Mouse (Mus musculus): ENCODE measurements around the gene Efcab10. TPM values are rescaled to one million over a fixed set of nuclear protein-coding genes. Genes with fewer than 3 reads are reported as not detected.

Efcab10 gene
- polyA plus RNA-seq, 1 experiment from 2014 or later, result 0.96 TPM

GRCm38 (mm10) chr12:33424329-33424728 lies 29.7 kb downstream of the Efcab10 start:
- no peak overlapping the region for H3K4me2 ChIP-seq (ENCODE audit: low read length)
- H3K27ac ChIP-seq, result no peak overlapping the region
- H3K36me3 ChIP-seq (ENCODE audit: insufficient read depth, low read length), result no peaks in the 10 kb centered on the region
- TF ChIP-seq CTCF (IDR thresholded peaks at IDR 0.05; ENCODE audit: low read depth), result peak; percentile 80
- H3K4me1 ChIP-seq (replicated peaks; ENCODE audit: insufficient read depth, low read length), result no peaks in the 10 kb centered on the region
- no peaks in the 10 kb centered on the region for H3K9me3 ChIP-seq (replicated peaks; ENCODE audit: low read length)
- peak; percentile 68 for DNase-seq (ENCODE audit: low spot score)
- 30% methylated on average over 3 of the region's 3 CpGs for WGBS
- no peak overlapping the region for H3K4me3 ChIP-seq (replicated peaks; ENCODE audit: low read depth, low read length)
- no peak for ATAC-seq (replicated peaks; ENCODE audit: low FRiP score, low read depth)
- H3K9ac ChIP-seq (ENCODE audit: low read depth, low read length), result no peak overlapping the region
- no peaks in the 10 kb centered on the region for H3K27me3 ChIP-seq (ENCODE audit: insufficient read depth, low read length)

- peaks cover 5% of the 10 kb centered on the region; the same call in 1 of the 2 replicates for H3K4me1 ChIP-seq (replicated peaks; ENCODE audit: insufficient read depth, low read length)
- no peak overlapping the region for H3K9ac ChIP-seq (ENCODE audit: low read depth, low read length)
- no peaks in the 10 kb centered on the region for H3K27me3 ChIP-seq (ENCODE audit: insufficient read depth, low read length)
- no peaks in the 10 kb centered on the region for H3K9me3 ChIP-seq (replicated peaks; ENCODE audit: low read length)
- no peak overlapping the region for H3K27ac ChIP-seq
- ATAC-seq (replicated peaks; ENCODE audit: low FRiP score, low read depth) (no peak), DNase-seq (ENCODE audit: low spot score) (no peak)
- H3K4me3 ChIP-seq (replicated peaks; ENCODE audit: low read depth, low read length), result no peak overlapping the region
- TF ChIP-seq CTCF (IDR thresholded peaks at IDR 0.05; ENCODE audit: low read depth), result no peak
- no peak overlapping the region for H3K4me2 ChIP-seq (ENCODE audit: low read length)
- H3K36me3 ChIP-seq (ENCODE audit: insufficient read depth, low read length), result no peaks in the 10 kb centered on the region
- 25% methylated on average over 3 of the region's 3 CpGs for WGBS
Measured at GRCm38 (mm10) chr12:33427293-33427692, 32.6 kb downstream of the Efcab10 start.

- Histone ChIP-seq H3K27me3 (ENCODE audit: insufficient read depth, low read length) (no peaks in the 10 kb centered on the region), H3K4me2 (ENCODE audit: low read length) (no peak overlapping the region), H3K36me3 (ENCODE audit: insufficient read depth, low read length) (no peaks in the 10 kb centered on the region), H3K9me3 (replicated peaks; ENCODE audit: low read length) (no peaks in the 10 kb centered on the region), H3K27ac (no peak overlapping the region), H3K9ac (ENCODE audit: low read depth, low read length) (no peak overlapping the region), H3K4me3 (replicated peaks; ENCODE audit: low read depth, low read length) (no peak overlapping the region), H3K4me1 (replicated peaks; ENCODE audit: insufficient read depth, low read length) (peaks cover 5% of the 10 kb centered on the region; the same call in 1 of the 2 replicates)
- ATAC-seq (replicated peaks; ENCODE audit: low FRiP score, low read depth) (no peak), DNase-seq (ENCODE audit: low spot score) (no peak)
- TF ChIP-seq CTCF (IDR thresholded peaks at IDR 0.05; ENCODE audit: low read depth), result no peak
- WGBS, result 78% methylated on average over 2 of the region's 2 CpGs
Measured at GRCm38 (mm10) chr12:33427726-33428125, 33.1 kb downstream of the Efcab10 start.

- under 1% methylated on average over 66 of the region's 66 CpGs for WGBS
- peak; percentile 96 for DNase-seq (ENCODE audit: low spot score)
- Histone ChIP-seq H3K4me1 (replicated peaks; ENCODE audit: insufficient read depth, low read length) (peaks cover 5% of the 10 kb centered on the region; the same call in 1 of the 2 replicates), H3K27me3 (ENCODE audit: insufficient read depth, low read length) (no peaks in the 10 kb centered on the region), H3K9ac (ENCODE audit: low read depth, low read length) (peak within 1 kb of the TSS; percentile 88), H3K9me3 (replicated peaks; ENCODE audit: low read length) (no peaks in the 10 kb centered on the region), H3K4me2 (ENCODE audit: low read length) (peak within 1 kb of the TSS; percentile 83), H3K27ac (peak within 1 kb of the TSS; percentile 79), H3K4me3 (replicated peaks; ENCODE audit: low read depth, low read length) (peak within 1 kb of the TSS; percentile 100), H3K36me3 (ENCODE audit: insufficient read depth, low read length) (no peaks in the 10 kb centered on the region)
- TF ChIP-seq CTCF (IDR thresholded peaks at IDR 0.05; ENCODE audit: low read depth), result peak; percentile 86
- ATAC-seq (replicated peaks; ENCODE audit: low FRiP score, low read depth), result peak; percentile 96
Measured at GRCm38 (mm10) chr12:33429387-33430160, 34.9 kb downstream of the Efcab10 start, which contains the start of gene Twistnb. TSS of gene Twistnb (plus strand) at chr12:33429635.

GRCm38 (mm10) chr12:33433812-33434211 lies 39.2 kb downstream of the Efcab10 start:
- 74% methylated on average over 9 of the region's 9 CpGs for WGBS
- H3K27me3 ChIP-seq (ENCODE audit: insufficient read depth, low read length), result no peaks in the 10 kb centered on the region
- no peak overlapping the region for H3K9ac ChIP-seq (ENCODE audit: low read depth, low read length)
- peaks cover 4% of the 10 kb centered on the region; the same call in 1 of the 2 replicates for H3K36me3 ChIP-seq (ENCODE audit: insufficient read depth, low read length)
- H3K4me2 ChIP-seq (ENCODE audit: low read length), result no peak overlapping the region
- no peak overlapping the region for H3K4me3 ChIP-seq (replicated peaks; ENCODE audit: low read depth, low read length)
- DNase-seq (ENCODE audit: low spot score) (no peak), ATAC-seq (replicated peaks; ENCODE audit: low FRiP score, low read depth) (no peak)
- H3K9me3 ChIP-seq (replicated peaks; ENCODE audit: low read length), result no peaks in the 10 kb centered on the region
- no peak overlapping the region for H3K27ac ChIP-seq
- TF ChIP-seq CTCF (IDR thresholded peaks at IDR 0.05; ENCODE audit: low read depth), result no peak
- peaks cover 5% of the 10 kb centered on the region; the same call in 1 of the 2 replicates for H3K4me1 ChIP-seq (replicated peaks; ENCODE audit: insufficient read depth, low read length)

GRCm38 (mm10) chr12:33434758-33435157 lies 40.1 kb downstream of the Efcab10 start:
- H3K4me2 ChIP-seq (ENCODE audit: low read length), result no peak overlapping the region
- H3K36me3 ChIP-seq (ENCODE audit: insufficient read depth, low read length), result peaks cover 4% of the 10 kb centered on the region; the same call in 1 of the 2 replicates
- H3K4me3 ChIP-seq (replicated peaks; ENCODE audit: low read depth, low read length), result no peak overlapping the region
- no peak overlapping the region for H3K27ac ChIP-seq
- no peak for DNase-seq (ENCODE audit: low spot score)
- no peaks in the 10 kb centered on the region for H3K9me3 ChIP-seq (replicated peaks; ENCODE audit: low read length)
- no peak for ATAC-seq (replicated peaks; ENCODE audit: low FRiP score, low read depth)
- no peak; the same call in 1 of the 2 replicates for TF ChIP-seq CTCF (IDR thresholded peaks at IDR 0.05; ENCODE audit: low read depth)
- H3K27me3 ChIP-seq (ENCODE audit: insufficient read depth, low read length), result no peaks in the 10 kb centered on the region
- no peak overlapping the region for H3K9ac ChIP-seq (ENCODE audit: low read depth, low read length)
- 98% methylated on average over 4 of the region's 4 CpGs for WGBS
- peaks cover 5% of the 10 kb centered on the region; the same call in 1 of the 2 replicates for H3K4me1 ChIP-seq (replicated peaks; ENCODE audit: insufficient read depth, low read length)

Other genes with a start within 250 kb of the Efcab10 start
- gene Atxn7l1, start 247.2 kb upstream of the Efcab10 start, polyA plus RNA-seq (2015; fragmentation: Nextera tagmentation; extraction: Ambion mirVana), result 9.3 TPM in 2 replicates
- gene Twistnb, start 34.8 kb downstream of the Efcab10 start, polyA plus RNA-seq (2015; fragmentation: Nextera tagmentation; extraction: Ambion mirVana), result 72.4 and 77.6 TPM in 2 replicates